Mouse (Mus musculus) CH12.LX (cell line): ENCODE measurements at regions not wholly inside any gene's neighbourhood (a gene's known extent, or its start where the extent isn't known, plus 50 kb on each side); places are given as distances from the start of the nearest gene placed in this dataset.

Experiments
- DNase-seq: peaks from one replicate; pipeline ENCODE4 v3.0.0-alpha.2; 2013; ENCODE audit errors: extremely low read depth
- H3K27ac ChIP-seq: 2 replicates; pipeline ENCODE4 v1.5.1; 2012; ENCODE audit warnings: low read depth, mild to moderate bottlenecking, control low read depth, moderate library complexity; ENCODE audit not compliant: insufficient read depth
- H3K27me3 ChIP-seq: replicated peaks from 2 replicates; pipeline ENCODE3; 2012; ENCODE audit warnings: inconsistent platforms
- H3K36me3 ChIP-seq, 2 experiments: replicated peaks in 1 of 2; 2 replicates each; pipeline versions ENCODE3 to v1.6.1; 2012; ENCODE audit warnings: inconsistent platforms in 1 of 2, low read length in 1 of 2, mild to moderate bottlenecking in 1 of 2, mixed read lengths in 1 of 2, moderate library complexity in 1 of 2; ENCODE audit not compliant: control insufficient read depth in 1 of 2, insufficient read depth in 1 of 2
- H3K4me1 ChIP-seq, 2 experiments: 2 replicates each; pipeline ENCODE4 v1.6.1; 2012; ENCODE audit warnings: inconsistent platforms in 1 of 2, moderate library complexity in 1 of 2; ENCODE audit not compliant: insufficient read depth in 2 of 2, control insufficient read depth in 1 of 2
- H3K4me2 ChIP-seq: 2 replicates; pipeline ENCODE4 v1.6.1; 2012; ENCODE audit warnings: low read depth, mild to moderate bottlenecking, control low read depth; ENCODE audit not compliant: poor library complexity, insufficient read depth, severe bottlenecking
- H3K4me3 ChIP-seq, 3 experiments: fragments of 150-350 bp in 1 of 3; sonication (generic) in 1 of 3; replicated peaks in 1 of 3; 2 replicates each; pipeline versions ENCODE3 to v1.5.1; 2011 to 2012; ENCODE audit warnings: low read depth in 2 of 3, low read length in 2 of 3, mild to moderate bottlenecking in 2 of 3, moderate library complexity in 2 of 3, control low read depth in 1 of 3, improper control_type of control experiment in 1 of 3, inconsistent platforms in 1 of 3, mixed read lengths in 1 of 3; ENCODE audit not compliant: poor library complexity in 1 of 3
- H3K79me2 ChIP-seq: replicated peaks from 2 replicates; pipeline ENCODE4 v1.6.1; 2012; ENCODE audit warnings: mild to moderate bottlenecking, moderate library complexity; ENCODE audit not compliant: control insufficient read depth, poor library complexity, insufficient read depth, severe bottlenecking; ENCODE audit errors: extremely low read depth
- H3K9ac ChIP-seq: 2 replicates; pipeline ENCODE4 v1.6.1; 2012; ENCODE audit warnings: low read depth, mild to moderate bottlenecking, control low read depth, moderate library complexity; ENCODE audit not compliant: insufficient read depth
- H3K9me3 ChIP-seq: replicated peaks from 2 replicates; pipeline ENCODE3; 2012; ENCODE audit warnings: low read length, inconsistent platforms, mixed read lengths
- CHD2 ChIP-seq: IDR thresholded peaks from 2 replicates; pipeline ENCODE4 v1.6.1; 2011; ENCODE audit warnings: low read length, improper control_type of control experiment
- E2F4 ChIP-seq: IDR thresholded peaks from 2 replicates; pipeline ENCODE4 v1.6.1; 2011; ENCODE audit warnings: low read depth, low read length, improper control_type of control experiment; ENCODE audit not compliant: insufficient replicate concordance
- ELF1 ChIP-seq: IDR thresholded peaks from 2 replicates; pipeline ENCODE4 v1.6.1; 2014; ENCODE audit warnings: low read depth, mild to moderate bottlenecking, inconsistent platforms, low read length, improper control_type of control experiment
- EP300 ChIP-seq: IDR thresholded peaks from 2 replicates; pipeline ENCODE4 v1.6.1; 2011; ENCODE audit warnings: low read length, improper control_type of control experiment
- GABPA ChIP-seq: IDR thresholded peaks from 2 replicates; pipeline ENCODE4 v1.6.1; 2012; ENCODE audit warnings: low read depth, low read length, improper control_type of control experiment, inconsistent platforms; ENCODE audit not compliant: insufficient replicate concordance
- HCFC1 ChIP-seq: IDR thresholded peaks from 2 replicates; pipeline ENCODE4 v1.6.1; 2012; ENCODE audit warnings: low read depth, mild to moderate bottlenecking, inconsistent platforms, low read length, improper control_type of control experiment
- JUN ChIP-seq: IDR thresholded peaks from 2 replicates; pipeline ENCODE4 v1.6.1; 2011; ENCODE audit warnings: low read depth, mild to moderate bottlenecking, low read length, improper control_type of control experiment, moderate library complexity; ENCODE audit not compliant: insufficient read depth
- JUND ChIP-seq: conservative IDR thresholded peaks from 2 replicates; pipeline ENCODE4 v1.6.1; 2011; ENCODE audit warnings: low read depth, low read length, improper control_type of control experiment
- MAFK ChIP-seq: IDR thresholded peaks from 2 replicates; pipeline ENCODE4 v1.6.1; 2011; ENCODE audit warnings: low read length, improper control_type of control experiment; ENCODE audit not compliant: insufficient replicate concordance
- MAX ChIP-seq: IDR thresholded peaks from 2 replicates; pipeline ENCODE4 v1.6.1; 2011; ENCODE audit warnings: low read length, improper control_type of control experiment
- MAZ ChIP-seq: IDR thresholded peaks from 2 replicates; pipeline ENCODE4 v1.6.1; 2012; ENCODE audit warnings: low read depth, mild to moderate bottlenecking, inconsistent platforms, low read length, improper control_type of control experiment, moderate library complexity
- MEF2A ChIP-seq: IDR thresholded peaks from 2 replicates; pipeline ENCODE4 v1.6.1; 2014; ENCODE audit warnings: low read depth, mild to moderate bottlenecking, inconsistent platforms, low read length, improper control_type of control experiment, borderline replicate concordance
- MXI1 ChIP-seq: IDR thresholded peaks from 2 replicates; pipeline ENCODE4 v1.6.1; 2011; ENCODE audit warnings: mild to moderate bottlenecking, low read depth, low read length, improper control_type of control experiment
- MYC ChIP-seq: IDR thresholded peaks from 2 replicates; pipeline ENCODE4 v1.6.1; 2011; ENCODE audit warnings: low read depth, mild to moderate bottlenecking, improper control_type of control experiment, low read length
- NELFE ChIP-seq: IDR thresholded peaks from 2 replicates; pipeline ENCODE4 v1.6.1; 2011; ENCODE audit warnings: low read depth, low read length, improper control_type of control experiment
- NRF1 ChIP-seq: IDR thresholded peaks from 2 replicates; pipeline ENCODE4 v1.6.1; 2014; ENCODE audit warnings: low read depth, mild to moderate bottlenecking, inconsistent platforms, low read length, improper control_type of control experiment, moderate library complexity
- POLR2A ChIP-seq: IDR thresholded peaks from 2 replicates; pipeline ENCODE4 v1.6.1; 2011; ENCODE audit warnings: low read depth, mild to moderate bottlenecking, improper control_type of control experiment, low read length
- POLR2AphosphoS2 ChIP-seq: IDR thresholded peaks from 2 replicates; pipeline ENCODE4 v1.6.1; 2011; ENCODE audit warnings: low read depth, low read length, improper control_type of control experiment
- RAD21 ChIP-seq: IDR thresholded peaks from 2 replicates; pipeline ENCODE4 v1.6.1; 2011; ENCODE audit warnings: low read depth, mild to moderate bottlenecking, low read length, improper control_type of control experiment, moderate library complexity
- RCOR1 ChIP-seq: conservative IDR thresholded peaks from 2 replicates; pipeline ENCODE4 v1.6.1; 2012; ENCODE audit warnings: low read depth, mild to moderate bottlenecking, inconsistent platforms, low read length, improper control_type of control experiment
- TBP ChIP-seq: conservative IDR thresholded peaks from 2 replicates; pipeline ENCODE4 v1.6.1; 2011; ENCODE audit warnings: low read depth, low read length, improper control_type of control experiment
- UBTF ChIP-seq: IDR thresholded peaks from 2 replicates; pipeline ENCODE4 v1.6.1; 2012; ENCODE audit warnings: low read depth, mild to moderate bottlenecking, inconsistent platforms, low read length, improper control_type of control experiment, moderate library complexity
- USF1 ChIP-seq: IDR thresholded peaks from 2 replicates; pipeline ENCODE4 v1.6.1; 2014; ENCODE audit warnings: low read depth, mild to moderate bottlenecking, inconsistent platforms, low read length, improper control_type of control experiment
- USF2 ChIP-seq: conservative IDR thresholded peaks from 2 replicates; pipeline ENCODE4 v1.6.1; 2011; ENCODE audit warnings: low read depth, low read length, improper control_type of control experiment
- ZKSCAN1 ChIP-seq: IDR thresholded peaks from 2 replicates; pipeline ENCODE4 v1.6.1; 2012; ENCODE audit warnings: low read depth, inconsistent platforms, low read length, improper control_type of control experiment, borderline replicate concordance
- ZNF384 ChIP-seq: IDR thresholded peaks from 2 replicates; pipeline ENCODE4 v1.6.1; 2012; ENCODE audit warnings: low read depth, low read length, improper control_type of control experiment, inconsistent platforms
- dilution Hi-C: fragments of 300-500 bp; cut with MboI; formaldehyde crosslinking; loops from 2 replicates; pipeline ENCODE4 v1.14.3; 2020; ENCODE audit warnings: low sequenced_read_pairs; ENCODE audit not compliant: extremely low pct_unique_long_range_greater_than_20kb, extremely low pct_ligation_motif_present
- in situ Hi-C: fragments of 300-500 bp; cut with MboI; formaldehyde crosslinking; loops from 3 replicates; pipeline ENCODE4 v1.14.3; 2019; ENCODE audit warnings: low sequenced_read_pairs, low pct_ligation_motif_present, low pct_unique_long_range_greater_than_20kb, mixed read lengths

DNA sequence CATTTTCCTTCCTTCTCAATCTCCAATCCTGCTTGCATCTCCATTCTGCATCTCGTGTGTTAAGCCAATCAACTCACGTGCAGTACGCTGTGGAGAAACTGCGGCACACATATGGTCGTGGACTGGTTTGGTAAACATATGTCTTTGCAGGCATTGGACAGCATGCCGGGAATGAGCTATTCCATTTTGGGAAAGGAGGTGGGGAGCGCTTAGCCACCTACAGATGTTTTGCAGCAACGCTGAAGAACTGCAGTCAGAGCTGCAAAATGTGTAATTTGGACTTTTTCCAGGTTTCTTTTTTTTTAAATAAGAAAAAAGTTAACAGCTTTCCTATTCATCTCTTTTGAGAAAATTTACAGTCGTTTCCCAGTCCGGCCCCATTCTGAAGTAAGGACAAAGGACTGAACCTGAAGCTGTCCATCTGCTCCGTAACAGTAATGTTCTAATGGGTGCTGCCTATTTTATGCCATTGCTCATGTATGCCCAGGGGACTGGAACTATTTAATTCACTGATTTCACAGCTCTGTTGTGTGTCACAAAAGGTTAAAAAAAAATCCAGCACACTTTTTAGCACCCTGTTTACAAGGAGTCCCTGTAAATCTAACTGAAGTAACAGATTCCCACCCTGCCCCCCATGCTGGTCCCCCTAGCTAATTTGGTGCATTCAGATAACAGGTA, 234.2 kb upstream of the Tmem161b start:
- Histone ChIP-seq H3K79me2 (no peaks in the 10 kb centered on the region), H3K4me3 (no peak overlapping the region), H3K4me2 (no peak overlapping the region), H3K36me3 (no peaks in the 10 kb centered on the region), H3K9me3 (no peaks in the 10 kb centered on the region), H3K27me3 (no peaks in the 10 kb centered on the region), H3K4me1 (no peaks in the 10 kb centered on the region), H3K9ac (no peak overlapping the region), H3K27ac (no peak overlapping the region)
- in situ Hi-C loops (no loop called here), dilution Hi-C loops (no loop called here)
- no peak for DNase-seq
- TF ChIP-seq MAFK (no peak), USF1 (no peak), HCFC1 (no peak), RAD21 (no peak), MYC (no peak), CHD2 (no peak), NELFE (no peak), TBP (no peak), ZNF384 (no peak), POLR2A (no peak), ELF1 (no peak), RCOR1 (no peak), E2F4 (no peak), POLR2AphosphoS2 (no peak)
- TF ChIP-seq, all 38 proteins: peak for 0

- no peaks in the 10 kb centered on the region for H3K27me3 ChIP-seq
- TF ChIP-seq RCOR1 = no peak
- no peak for TF ChIP-seq JUND
- no peak for TF ChIP-seq NRF1
- TF ChIP-seq MXI1 = no peak
- TF ChIP-seq MEF2A = no peak
- no peak for TF ChIP-seq NELFE
- no peak for TF ChIP-seq POLR2A
- TF ChIP-seq MAZ = no peak
- no peak for TF ChIP-seq USF2
- TF ChIP-seq JUN = no peak
- no peak for TF ChIP-seq E2F4
- TF ChIP-seq EP300 = no peak
- TF ChIP-seq MAX = no peak
- no peak for TF ChIP-seq UBTF
- TF ChIP-seq ZKSCAN1 = no peak
- no peak for TF ChIP-seq GABPA
- no peak for TF ChIP-seq CHD2
- in situ Hi-C loops = no loop called here
- no peak overlapping the region for H3K9ac ChIP-seq
- no peak overlapping the region for H3K27ac ChIP-seq
- H3K4me2 ChIP-seq = no peak overlapping the region
- DNase-seq = no peak
- H3K4me1 ChIP-seq = no peaks in the 10 kb centered on the region
- no peaks in the 10 kb centered on the region for H3K9me3 ChIP-seq
- no peak overlapping the region for H3K4me3 ChIP-seq
- H3K79me2 ChIP-seq = no peaks in the 10 kb centered on the region
- no peaks in the 10 kb centered on the region for H3K36me3 ChIP-seq
- dilution Hi-C loops = no loop called here
These were observed 233.6 kb upstream of the Tmem161b start for GRCm38 (mm10) chr13:83988517-83988916.
